Mouse (Mus musculus) embryonic facial prominence, embryonic 12.5 days (tissue): ENCODE measurements around the gene Amz2. TPM values are rescaled to one million over a fixed set of nuclear protein-coding genes. Genes with fewer than 3 reads are reported as not detected.

Source experiments
- ATAC-seq: fragments of 200-750 bp; cut with Nextera tagmentation; 2 replicates; pipeline ENCODE4 v1.8.0; 2017; ENCODE audit not compliant: insufficient number of reproducible peaks, insufficient read depth, low FRiP score, low TSS enrichment
- H3K27ac ChIP-seq: fragments of 300-500 bp; sonication (generic); 2 replicates; pipeline ENCODE4 v1.5.1; 2016; ENCODE audit warnings: mild to moderate bottlenecking
- H3K27me3 ChIP-seq: fragments of 300-500 bp; sonication (generic); 2 replicates; pipeline ENCODE4 v1.6.1; 2016; ENCODE audit warnings: mild to moderate bottlenecking, moderate library complexity
- H3K36me3 ChIP-seq: fragments of 300-500 bp; sonication (generic); 2 replicates; pipeline ENCODE4 v1.6.1; 2016; ENCODE audit warnings: mild to moderate bottlenecking
- H3K4me1 ChIP-seq: fragments of 300-500 bp; sonication (generic); 2 replicates; pipeline ENCODE4 v1.6.1; 2016
- H3K4me2 ChIP-seq: fragments of 300-500 bp; sonication (generic); replicated peaks from 2 replicates; pipeline ENCODE4 v1.6.1; 2016; ENCODE audit warnings: mild to moderate bottlenecking, moderate library complexity
- H3K4me3 ChIP-seq: fragments of 300-500 bp; sonication (generic); 2 replicates; pipeline ENCODE4 v1.5.1; 2016; ENCODE audit warnings: mild to moderate bottlenecking
- H3K9ac ChIP-seq: fragments of 300-500 bp; sonication (generic); 2 replicates; pipeline ENCODE4 v1.6.1; 2016; ENCODE audit warnings: mild to moderate bottlenecking, moderate library complexity
- H3K9me3 ChIP-seq: fragments of 300-500 bp; sonication (generic); 2 replicates; pipeline ENCODE4 v1.6.1; 2016; ENCODE audit warnings: mild to moderate bottlenecking, moderate library complexity
- WGBS: fragments of 180-500 bp; shearing (Covaris S2); methylation state at CpG from one replicate; pipeline ENCODE4 v1.1.7; 2016; 5-methylcytosine and 5-hydroxymethylcytosine counted together
- polyA plus RNA-seq: library from polyadenylated mRNA; unstranded; fragments of >200 nt; fragmentation: Nextera tagmentation; extraction: Ambion mirVana; gene quantifications from 2 replicates; pipeline ENCODE4 v1.2.1, GENCODE M21; 2016

Gene Amz2
- polyA plus RNA-seq, 1 experiment from 2014 or later, result 48.5 TPM

GRCm38 (mm10) chr11:109423294-109423693 lies 2.5 kb upstream of the Amz2 start:
- H3K27me3 ChIP-seq, result 0 out of 2 replicates have a peak, but pooled peaks cover 3% of the 10 kb centered on the region
- peaks cover 11% of the 10 kb centered on the region for H3K4me1 ChIP-seq
- no peak overlapping the region for H3K9ac ChIP-seq
- H3K27ac ChIP-seq, result no peak overlapping the region
- no peak for ATAC-seq
- WGBS, result 75% methylated on average over 1 of the region's 1 CpGs
- H3K36me3 ChIP-seq, result peaks cover under 1% of the 10 kb centered on the region; the same call in 1 of the 2 replicates
- H3K4me3 ChIP-seq, result no peak overlapping the region
- H3K9me3 ChIP-seq, result no peaks in the 10 kb centered on the region
- H3K4me2 ChIP-seq, result no peak overlapping the region

- peak overlapping the region; percentile 48 for H3K4me3 ChIP-seq
- H3K4me2 ChIP-seq, result peak overlapping the region; percentile 61
- peaks cover 28% of the 10 kb centered on the region for H3K36me3 ChIP-seq
- H3K9me3 ChIP-seq, result no peaks in the 10 kb centered on the region
- WGBS, result under 1% methylated on average over 11 of the region's 11 CpGs
- H3K27me3 ChIP-seq, result no peaks in the 10 kb centered on the region
- no peak for ATAC-seq
- peak overlapping the region; percentile 61 for H3K9ac ChIP-seq
- peaks cover 12% of the 10 kb centered on the region for H3K4me1 ChIP-seq
- peak overlapping the region; percentile 77 for H3K27ac ChIP-seq
Measured at GRCm38 (mm10) chr11:109426272-109426586, 483 bp downstream of the Amz2 start.

- 95% methylated on average over 5 of the region's 5 CpGs for WGBS
- no peaks in the 10 kb centered on the region for H3K27me3 ChIP-seq
Measured at GRCm38 (mm10) chr11:109427353-109427752, 1.6 kb downstream of the Amz2 start.

GRCm38 (mm10) chr11:109434233-109434798 lies 8.6 kb downstream of the Amz2 start:
- Histone ChIP-seq H3K4me2 (no peak overlapping the region), H3K4me3 (no peak overlapping the region), H3K4me1 (peaks cover 5% of the 10 kb centered on the region; the same call in 1 of the 2 replicates), H3K36me3 (peaks cover 55% of the 10 kb centered on the region), H3K9ac (no peak overlapping the region), H3K27ac (no peak overlapping the region), H3K9me3 (no peaks in the 10 kb centered on the region), H3K27me3 (no peaks in the 10 kb centered on the region)
- ATAC-seq, result no peak
- 93% methylated on average over 16 of the region's 16 CpGs for WGBS

More at GRCm38 (mm10) chr11:109427353-109427752, 1.6 kb downstream of the Amz2 start:
- no peak overlapping the region; the same call in 1 of the 2 replicates for H3K4me2 ChIP-seq
- H3K36me3 ChIP-seq, result peaks cover 32% of the 10 kb centered on the region
- peaks cover 16% of the 10 kb centered on the region for H3K4me1 ChIP-seq
- H3K4me3 ChIP-seq, result no peak overlapping the region
- H3K9me3 ChIP-seq, result no peaks in the 10 kb centered on the region
- no peak overlapping the region for H3K9ac ChIP-seq
- H3K27ac ChIP-seq, result no peak overlapping the region
- ATAC-seq, result no peak

GRCm38 (mm10) chr11:109436889-109437288 lies 11.1 kb downstream of the Amz2 start:
- no peaks in the 10 kb centered on the region; the same call in 1 of the 2 replicates for H3K4me1 ChIP-seq
- H3K27me3 ChIP-seq, result peaks cover 5% of the 10 kb centered on the region
- no peak overlapping the region for H3K27ac ChIP-seq
- WGBS, result 71% methylated on average over 7 of the region's 8 CpGs
- H3K36me3 ChIP-seq, result peaks cover 33% of the 10 kb centered on the region
- no peak overlapping the region for H3K9ac ChIP-seq
- no peak overlapping the region for H3K4me2 ChIP-seq
- no peak for ATAC-seq
- no peaks in the 10 kb centered on the region for H3K9me3 ChIP-seq
- no peak overlapping the region for H3K4me3 ChIP-seq

GRCm38 (mm10) chr11:109439209-109439608 lies 13.5 kb downstream of the Amz2 start:
- no peaks in the 10 kb centered on the region for H3K9me3 ChIP-seq
- H3K36me3 ChIP-seq, result peaks cover 26% of the 10 kb centered on the region
- H3K9ac ChIP-seq, result no peak overlapping the region
- peak overlapping the region; percentile 78 for H3K4me2 ChIP-seq
- H3K4me3 ChIP-seq, result no peak overlapping the region
- no peaks in the 10 kb centered on the region; the same call in 1 of the 2 replicates for H3K4me1 ChIP-seq
- no peak for ATAC-seq
- 22% methylated on average over 5 of the region's 5 CpGs for WGBS
- H3K27me3 ChIP-seq, result peaks cover 5% of the 10 kb centered on the region
- H3K27ac ChIP-seq, result 0 out of 2 replicates have a peak overlapping the region, but pooled peaks have one; percentile 4

- H3K4me2 ChIP-seq, result peak overlapping the region; percentile 78
- H3K27me3 ChIP-seq, result peaks cover 5% of the 10 kb centered on the region
- WGBS, result 2% methylated on average over 32 of the region's 32 CpGs
- H3K4me3 ChIP-seq, result peak overlapping the region; percentile 46
- no peak for ATAC-seq
- peak overlapping the region; percentile 51 for H3K9ac ChIP-seq
- no peaks in the 10 kb centered on the region; the same call in 1 of the 2 replicates for H3K4me1 ChIP-seq
- 0 out of 2 replicates have a peak overlapping the region, but pooled peaks have one; percentile 4 for H3K27ac ChIP-seq
- H3K36me3 ChIP-seq, result peaks cover 20% of the 10 kb centered on the region
- H3K9me3 ChIP-seq, result no peaks in the 10 kb centered on the region
Measured at GRCm38 (mm10) chr11:109439829-109440340, 14.1 kb downstream of the Amz2 start.

GRCm38 (mm10) chr11:109440641-109441040 lies 14.9 kb downstream of the Amz2 start:
- Histone ChIP-seq H3K36me3 (peaks cover 14% of the 10 kb centered on the region), H3K9me3 (no peaks in the 10 kb centered on the region), H3K4me2 (peak overlapping the region; percentile 78), H3K27me3 (peaks cover 5% of the 10 kb centered on the region), H3K4me3 (peak overlapping the region; percentile 46), H3K4me1 (no peaks in the 10 kb centered on the region; the same call in 1 of the 2 replicates), H3K9ac (no peak overlapping the region), H3K27ac (no peak overlapping the region)
- 54% methylated on average over 4 of the region's 4 CpGs for WGBS
- no peak for ATAC-seq

- ATAC-seq, result no peak
- Histone ChIP-seq H3K27ac (no peak overlapping the region), H3K36me3 (peaks cover 14% of the 10 kb centered on the region), H3K27me3 (peaks cover 5% of the 10 kb centered on the region), H3K4me2 (no peak overlapping the region), H3K9ac (no peak overlapping the region), H3K4me1 (no peaks in the 10 kb centered on the region; the same call in 1 of the 2 replicates), H3K9me3 (no peaks in the 10 kb centered on the region), H3K4me3 (no peak overlapping the region)
- WGBS, result 58% methylated on average over 3 of the region's 3 CpGs
Measured at GRCm38 (mm10) chr11:109441119-109441518, 15.4 kb downstream of the Amz2 start.

- no peak overlapping the region for H3K9ac ChIP-seq
- H3K27ac ChIP-seq, result no peak overlapping the region
- peaks cover 4% of the 10 kb centered on the region; the same call in 1 of the 2 replicates for H3K36me3 ChIP-seq
- H3K9me3 ChIP-seq, result no peaks in the 10 kb centered on the region
- no peak overlapping the region for H3K4me2 ChIP-seq
- no peak for ATAC-seq
- H3K4me3 ChIP-seq, result no peak overlapping the region
- H3K27me3 ChIP-seq, result peaks cover 5% of the 10 kb centered on the region
- H3K4me1 ChIP-seq, result no peaks in the 10 kb centered on the region; the same call in 1 of the 2 replicates
- 28% methylated on average over 5 of the region's 5 CpGs for WGBS
Measured at GRCm38 (mm10) chr11:109442166-109442730, 16.5 kb downstream of the Amz2 start.

GRCm38 (mm10) chr11:109443468-109444263 lies 17.9 kb downstream of the Amz2 start:
- H3K27ac ChIP-seq, result no peak overlapping the region
- peaks cover 5% of the 10 kb centered on the region for H3K27me3 ChIP-seq
- 89% methylated on average over 8 of the region's 8 CpGs for WGBS
- no peak for ATAC-seq
- H3K9ac ChIP-seq, result no peak overlapping the region
- no peak overlapping the region for H3K4me3 ChIP-seq
- no peak overlapping the region for H3K4me2 ChIP-seq
- H3K9me3 ChIP-seq, result no peaks in the 10 kb centered on the region
- H3K36me3 ChIP-seq, result no peaks in the 10 kb centered on the region
- no peaks in the 10 kb centered on the region; the same call in 1 of the 2 replicates for H3K4me1 ChIP-seq
